In genomic region chr7:101302691-101303090, GRCm38 (mm10) we compare ENCODE assay signal across 8 mouse cellular contexts. TPM values are rescaled to one million over a fixed set of nuclear protein-coding genes. Genes with fewer than 3 reads are reported as not detected.
A peak's percentile ranks its signal among the peaks of the same experiment; 100 is the strongest.
DNase-seq lines count a peak whose midpoint lies in the region; ATAC-seq and TF ChIP-seq lines count a peak whose summit lies in the region.

No protein-coding gene starts in this region.

- H3K27me3 ChIP-seq in kidney, embryonic 16.5 days (ENCODE audit: insufficient read depth, low read length) = 0 out of 2 replicates have a peak, but pooled peaks cover 10% of the 10 kb centered on the region
- peaks cover 16% of the 10 kb centered on the region for H3K27me3 ChIP-seq in embryonic facial prominence, embryonic 12.5 days
- H3K27me3 ChIP-seq in intestine, embryonic 14.5 days (replicated peaks; ENCODE audit: control insufficient read depth, insufficient read depth, low read length) = 0 out of 2 replicates have a peak, but pooled peaks cover 3% of the 10 kb centered on the region
- H3K27me3 ChIP-seq in myocyte (ENCODE audit: control insufficient read depth, insufficient read depth, insufficient read length) = no peaks in the 10 kb centered on the region

- H3K79me2 ChIP-seq in myocyte (ENCODE audit: control insufficient read depth, insufficient read depth) = peaks cover 9% of the 10 kb centered on the region

- peak overlapping the region; percentile 22; the same call in 1 of the 2 replicates for H3K27ac ChIP-seq in kidney, embryonic 16.5 days (ENCODE audit: low read length)
- no peak overlapping the region for H3K27ac ChIP-seq in embryonic facial prominence, embryonic 12.5 days
- H3K27ac ChIP-seq in intestine, embryonic 14.5 days (ENCODE audit: low read depth) = no peak overlapping the region

- 18% methylated on average over 7 of the region's 7 CpGs for WGBS in kidney, embryonic 16.5 days
- 24% methylated on average over 7 of the region's 7 CpGs for WGBS in embryonic facial prominence, embryonic 12.5 days
- WGBS in intestine, embryonic 14.5 days = 23% methylated on average over 7 of the region's 7 CpGs

- H3K9me3 ChIP-seq in kidney, embryonic 16.5 days (ENCODE audit: low read length) = no peaks in the 10 kb centered on the region
- no peaks in the 10 kb centered on the region for H3K9me3 ChIP-seq in embryonic facial prominence, embryonic 12.5 days
- H3K9me3 ChIP-seq in intestine, embryonic 14.5 days (ENCODE audit: control insufficient read depth, low read length) = no peaks in the 10 kb centered on the region

- peak overlapping the region; percentile 74 for H3K4me3 ChIP-seq in kidney, embryonic 16.5 days (ENCODE audit: low read length)
- peak overlapping the region; percentile 71 for H3K4me3 ChIP-seq in embryonic facial prominence, embryonic 12.5 days
- peak overlapping the region; percentile 70 for H3K4me3 ChIP-seq in intestine, embryonic 14.5 days (ENCODE audit: low read depth, low read length)
- H3K4me3 ChIP-seq in myocyte = peak overlapping the region; percentile 81

- ATAC-seq in kidney, embryonic 16.5 days (ENCODE audit: low FRiP score, low TSS enrichment) = no peak
- no peak for ATAC-seq in embryonic facial prominence, embryonic 12.5 days (ENCODE audit: insufficient number of reproducible peaks, insufficient read depth, low FRiP score, low TSS enrichment)
- no peak for ATAC-seq in intestine, embryonic 14.5 days (replicated peaks; ENCODE audit: low FRiP score, low TSS enrichment, low read depth)

- DNase-seq in kidney, adult 8-10 months = no peak
- DNase-seq in intestine, embryonic 14.5 days (ENCODE audit: low spot score) = no peak
- no peak for DNase-seq in urinary bladder, adult 18-20 months (ENCODE audit: low spot score in 2 of 2)
- no peak for DNase-seq in left cerebral cortex, adult 8-10 months (ENCODE audit: low spot score in 2 of 2)
- DNase-seq in testis, postnatal 10 days (ENCODE audit: low spot score) = no peak

- H3ac ChIP-seq in myocyte (ENCODE audit: control insufficient read depth, insufficient read length) = no peak overlapping the region

- peaks cover 14% of the 10 kb centered on the region; the same call in 1 of the 2 replicates for H3K4me1 ChIP-seq in kidney, embryonic 16.5 days (ENCODE audit: insufficient read depth, low read length)
- H3K4me1 ChIP-seq in embryonic facial prominence, embryonic 12.5 days = peaks cover 12% of the 10 kb centered on the region
- peaks cover 8% of the 10 kb centered on the region for H3K4me1 ChIP-seq in intestine, embryonic 14.5 days (replicated peaks; ENCODE audit: control insufficient read depth, insufficient read depth, low read length)

- H3K9ac ChIP-seq in kidney, embryonic 16.5 days (replicated peaks; ENCODE audit: low read length) = peak overlapping the region; percentile 74; the same call in 1 of the 2 replicates
- H3K9ac ChIP-seq in embryonic facial prominence, embryonic 12.5 days = peak overlapping the region; percentile 54; the same call in 1 of the 2 replicates
- H3K9ac ChIP-seq in intestine, embryonic 14.5 days (ENCODE audit: low read length) = no peak overlapping the region

- H3K4me2 ChIP-seq in kidney, embryonic 16.5 days (replicated peaks; ENCODE audit: low read depth, low read length) = peak overlapping the region; percentile 75
- H3K4me2 ChIP-seq in embryonic facial prominence, embryonic 12.5 days (replicated peaks) = peak overlapping the region; percentile 78
- peak overlapping the region; percentile 95 for H3K4me2 ChIP-seq in intestine, embryonic 14.5 days (ENCODE audit: low read length)
- peak overlapping the region; percentile 79 for H3K4me2 ChIP-seq in myocyte (ENCODE audit: low read depth)

- no peak for TF ChIP-seq POLR2A in myocyte (IDR thresholded peaks at IDR 0.05; ENCODE audit: insufficient read length, low read depth)

- H3K36me3 ChIP-seq in kidney, embryonic 16.5 days (ENCODE audit: insufficient read depth, low read length) = no peaks in the 10 kb centered on the region
- H3K36me3 ChIP-seq in embryonic facial prominence, embryonic 12.5 days = no peaks in the 10 kb centered on the region
- no peaks in the 10 kb centered on the region for H3K36me3 ChIP-seq in intestine, embryonic 14.5 days (ENCODE audit: control insufficient read depth, insufficient read depth, low read length)
- H3K36me3 ChIP-seq in myocyte (ENCODE audit: control insufficient read depth, insufficient read depth) = no peaks in the 10 kb centered on the region

TF ChIP-seq in myocyte, 11 proteins besides CTCF, POLR2A, EP300 and RAD21:
- TF ChIP-seq MYOG (IDR thresholded peaks at IDR 0.05; ENCODE audit: control insufficient read depth in 1 of 3, insufficient read depth in 1 of 3, insufficient read length in 2 of 3, low read depth in 2 of 3) = no peak
- no peak for TF ChIP-seq MYOD1 (IDR thresholded peaks at IDR 0.05; ENCODE audit: control insufficient read depth in 1 of 3, insufficient read length in 2 of 3, low read depth in 2 of 3)
- TF ChIP-seq CEBPB (IDR thresholded peaks at IDR 0.05; ENCODE audit: insufficient read depth, poor library complexity, severe bottlenecking) = no peak
- no peak for TF ChIP-seq SRF (IDR thresholded peaks at IDR 0.05; ENCODE audit: control insufficient read depth, insufficient read length, low read depth)
- TF ChIP-seq E2F4 (IDR thresholded peaks at IDR 0.05; ENCODE audit: insufficient read depth) = no peak
- TF ChIP-seq TCF12 (IDR thresholded peaks at IDR 0.05; ENCODE audit: insufficient read depth, poor library complexity, severe bottlenecking) = no peak
- TF ChIP-seq TCF3 (IDR thresholded peaks at IDR 0.05; ENCODE audit: insufficient read length, low read depth) = no peak
- TF ChIP-seq POLR2AphosphoS2 (IDR thresholded peaks at IDR 0.05; ENCODE audit: insufficient read length, low read depth) = no peak
- TF ChIP-seq USF1 (IDR thresholded peaks at IDR 0.05; ENCODE audit: low read depth) = no peak
- TF ChIP-seq REST (IDR thresholded peaks at IDR 0.05; ENCODE audit: insufficient read depth, insufficient read length) = no peak
- no peak for TF ChIP-seq MAX (IDR thresholded peaks at IDR 0.05; ENCODE audit: low read depth)

RNA-seq across cellular contexts. Expression of gene Atg16l2, which starts 0.6 kb away (rescaled TPM):
- 23.7 TPM in 2 replicates for polyA plus RNA-seq in kidney, embryonic 16.5 days (2015; fragmentation: Nextera tagmentation; extraction: Ambion mirVana)
- polyA plus RNA-seq in embryonic facial prominence, embryonic 12.5 days (2016; fragmentation: Nextera tagmentation; extraction: Ambion mirVana) = 16.9 and 18.1 TPM in 2 replicates
- 12.7 and 16.7 TPM in 2 replicates for polyA plus RNA-seq in intestine, embryonic 14.5 days (2014; fragmentation: Nextera tagmentation; extraction: Ambion mirVana)
- 6.6 TPM for polyA plus RNA-seq in myocyte (2012; fragmentation: generic; extraction: Trizol)
- 10 to 100 TPM; 46.0 to 66.1 (median 57.3) TPM for total RNA-seq in left cerebral cortex, adult 8-10 months (2022)

RNA-seq across cellular contexts. Expression of gene Stard10, which starts 14.2 kb away (rescaled TPM):
- polyA plus RNA-seq in kidney, embryonic 16.5 days (2015; fragmentation: Nextera tagmentation; extraction: Ambion mirVana) = 57.7 and 66.8 TPM in 2 replicates
- polyA plus RNA-seq in embryonic facial prominence, embryonic 12.5 days (2016; fragmentation: Nextera tagmentation; extraction: Ambion mirVana) = 19.4 and 20.6 TPM in 2 replicates
- 123 and 134 TPM in 2 replicates for polyA plus RNA-seq in intestine, embryonic 14.5 days (2014; fragmentation: Nextera tagmentation; extraction: Ambion mirVana)
- polyA plus RNA-seq in myocyte (2012; fragmentation: generic; extraction: Trizol) = 39.6 TPM
- total RNA-seq in left cerebral cortex, adult 8-10 months (2022) = 10 to 100 TPM; 90.3 to 98.6 (median 92.0) TPM

RNA-seq across cellular contexts. Expression of gene Arap1, which starts 45.2 kb away (rescaled TPM):
- 106 and 112 TPM in 2 replicates for polyA plus RNA-seq in kidney, embryonic 16.5 days (2015; fragmentation: Nextera tagmentation; extraction: Ambion mirVana)
- polyA plus RNA-seq in embryonic facial prominence, embryonic 12.5 days (2016; fragmentation: Nextera tagmentation; extraction: Ambion mirVana) = 23.9 and 29.7 TPM in 2 replicates
- polyA plus RNA-seq in intestine, embryonic 14.5 days (2014; fragmentation: Nextera tagmentation; extraction: Ambion mirVana) = 70.1 and 72.1 TPM in 2 replicates
- 24.7 TPM for polyA plus RNA-seq in myocyte (2012; fragmentation: generic; extraction: Trizol)
- total RNA-seq in left cerebral cortex, adult 8-10 months (2022) = 10 to 100 TPM; 19.6 to 32.5 (median 25.3) TPM
